9 mouse cellular contexts compared by ENCODE assay signal in genomic region chr6:87997706-87998265, GRCm38 (mm10). TPM values are rescaled to one million over a fixed set of nuclear protein-coding genes. Genes with fewer than 3 reads are reported as not detected.
DNase-seq lines count a peak whose midpoint lies in the region; ATAC-seq and TF ChIP-seq lines count a peak whose summit lies in the region.
"Had no signal": no experiment of that assay in that cellular context is flagged by ENCODE, and none has a peak within 500 bp of the region (broad histone marks: within the 10 kb centered on the region; RNA-seq: fewer than 3 reads in every experiment).

No protein-coding gene starts in this region.

- intact Hi-C loops in left cerebral cortex, postnatal 10 days (cut with DNase I), result no loop called here

- H3K9me3 ChIP-seq in intestine, embryonic 14.5 days (ENCODE audit: control insufficient read depth, low read length), result no peaks in the 10 kb centered on the region
- H3K9me3 ChIP-seq in midbrain, embryonic 11.5 days (ENCODE audit: control insufficient read depth, low read length), result no peaks in the 10 kb centered on the region
- H3K9me3 ChIP-seq: limb, embryonic 15.5 days had no signal

- peaks cover 44% of the 10 kb centered on the region for H3K36me3 ChIP-seq in intestine, embryonic 14.5 days (ENCODE audit: control insufficient read depth, insufficient read depth, low read length)
- H3K36me3 ChIP-seq in midbrain, embryonic 11.5 days (ENCODE audit: control insufficient read depth, insufficient read depth, low read length), result peaks cover 10% of the 10 kb centered on the region; the same call in 1 of the 2 replicates

- no peak overlapping the region for H3K27ac ChIP-seq in cerebellum, adult 2 months (ENCODE audit: insufficient read depth, low read length)
- H3K27ac ChIP-seq in intestine, embryonic 14.5 days (ENCODE audit: low read depth), result no peak overlapping the region
- no peak overlapping the region for H3K27ac ChIP-seq in midbrain, embryonic 11.5 days (ENCODE audit: low read depth, low read length)
- H3K27ac ChIP-seq: limb, embryonic 15.5 days had no signal

- H3K4me1 ChIP-seq in cerebellum, adult 2 months (ENCODE audit: control insufficient read depth, insufficient read depth, low read length), result peaks cover 4% of the 10 kb centered on the region; the same call in 1 of the 2 replicates
- H3K4me1 ChIP-seq in intestine, embryonic 14.5 days (replicated peaks; ENCODE audit: control insufficient read depth, insufficient read depth, low read length), result peaks cover 15% of the 10 kb centered on the region
- peaks cover 17% of the 10 kb centered on the region for H3K4me1 ChIP-seq in midbrain, embryonic 11.5 days (ENCODE audit: control insufficient read depth, insufficient read depth, low read length)

- TF ChIP-seq POLR2A in cerebellum, adult 2 months (IDR thresholded peaks at IDR 0.05; ENCODE audit: borderline replicate concordance, insufficient read depth, low read length), result no peak

- H3K27me3 ChIP-seq in cerebellum, adult 2 months (ENCODE audit: control insufficient read depth, insufficient read depth, low read length), result no peaks in the 10 kb centered on the region
- H3K27me3 ChIP-seq in intestine, embryonic 14.5 days (replicated peaks; ENCODE audit: control insufficient read depth, insufficient read depth, low read length), result no peaks in the 10 kb centered on the region
- H3K27me3 ChIP-seq in midbrain, embryonic 11.5 days (ENCODE audit: control insufficient read depth, insufficient read depth, low read length), result no peaks in the 10 kb centered on the region
- H3K27me3 ChIP-seq: limb, embryonic 15.5 days had no signal

- ATAC-seq in intestine, embryonic 14.5 days (replicated peaks; ENCODE audit: low FRiP score, low TSS enrichment, low read depth), result peak; percentile 50
- peak; percentile 49 for ATAC-seq in midbrain, embryonic 11.5 days (ENCODE audit: low FRiP score)

- no peak overlapping the region for H3K4me2 ChIP-seq in intestine, embryonic 14.5 days (ENCODE audit: low read length)
- no peak overlapping the region for H3K4me2 ChIP-seq in midbrain, embryonic 11.5 days
- H3K4me2 ChIP-seq: limb, embryonic 15.5 days had no signal

- H3K4me3 ChIP-seq in cerebellum, adult 2 months (replicated peaks; ENCODE audit: insufficient read depth, low read depth, low read length), result no peak overlapping the region
- no peak overlapping the region for H3K4me3 ChIP-seq in intestine, embryonic 14.5 days (ENCODE audit: low read depth, low read length)
- H3K4me3 ChIP-seq in midbrain, embryonic 11.5 days (ENCODE audit: low read depth, low read length), result no peak overlapping the region
- H3K4me3 ChIP-seq: limb, embryonic 15.5 days had no signal

- 64% methylated on average over 7 of the region's 7 CpGs for WGBS in cerebellum, adult 2 months
- 51% methylated on average over 7 of the region's 7 CpGs for WGBS in intestine, embryonic 14.5 days
- 63% methylated on average over 7 of the region's 7 CpGs for WGBS in midbrain, embryonic 11.5 days

- DNase-seq in NIH3T3 (ENCODE audit: low read depth), result peak; percentile 85
- peak; percentile 64 to 79 for DNase-seq in cerebellum, adult 2 months
- peak; percentile 66 to 70 for DNase-seq in frontal cortex, postnatal 10 days (ENCODE audit: low spot score in 2 of 2)
- DNase-seq in intestine, embryonic 14.5 days (ENCODE audit: low spot score), result peak; percentile 89
- peak; percentile 70 to 78 for DNase-seq in left cerebral cortex, postnatal 10 days (ENCODE audit: extremely low spot score in 1 of 2, low spot score in 2 of 2)
- DNase-seq in midbrain, embryonic 11.5 days (ENCODE audit: low spot score, missing footprints), result peak; percentile 97
- peak; percentile 75 for DNase-seq in right cerebral cortex, postnatal 4 days
- peak; percentile 53 to 85 for DNase-seq in urinary bladder, postnatal 4 days (ENCODE audit: low spot score in 2 of 2)

- TF ChIP-seq CTCF in cerebellum, adult 2 months (IDR thresholded peaks at IDR 0.05; ENCODE audit: borderline replicate concordance, insufficient read depth, low read depth, low read length), result peak; percentile 58

- H3K9ac ChIP-seq in intestine, embryonic 14.5 days (ENCODE audit: low read length), result no peak overlapping the region
- H3K9ac ChIP-seq in midbrain, embryonic 11.5 days (ENCODE audit: low read length), result no peak overlapping the region
- H3K9ac ChIP-seq: limb, embryonic 15.5 days had no signal

RNA-seq across cellular contexts. Expression of gene H1fx, which starts 16.3 kb away (rescaled TPM):
- 37.1 and 38.2 TPM in 2 replicates for polyA plus RNA-seq in cerebellum, adult 2 months (2012; rRNA removed)
- 18.5 and 21.1 TPM in 2 replicates for polyA plus RNA-seq in intestine, embryonic 14.5 days (2014; fragmentation: Nextera tagmentation; extraction: Ambion mirVana)
- total RNA-seq in left cerebral cortex, postnatal 10 days (2021), result 10 to 100 TPM; 70.6 to 73.5 TPM
- 74.7 and 106 TPM in 2 replicates for polyA plus RNA-seq in midbrain, embryonic 11.5 days (2014; fragmentation: Nextera tagmentation; extraction: Ambion mirVana)

RNA-seq across cellular contexts. Expression of gene Rab7, which starts 47.3 kb away (rescaled TPM):
- 408 and 418 TPM in 2 replicates for polyA plus RNA-seq in cerebellum, adult 2 months (2012; rRNA removed)
- polyA plus RNA-seq in intestine, embryonic 14.5 days (2014; fragmentation: Nextera tagmentation; extraction: Ambion mirVana), result 259 and 277 TPM in 2 replicates
- total RNA-seq in left cerebral cortex, postnatal 10 days (2021), result 100 to 1,000 TPM; 325 to 332 TPM
- 251 and 267 TPM in 2 replicates for polyA plus RNA-seq in midbrain, embryonic 11.5 days (2014; fragmentation: Nextera tagmentation; extraction: Ambion mirVana)
